In the genomic region with DNA sequence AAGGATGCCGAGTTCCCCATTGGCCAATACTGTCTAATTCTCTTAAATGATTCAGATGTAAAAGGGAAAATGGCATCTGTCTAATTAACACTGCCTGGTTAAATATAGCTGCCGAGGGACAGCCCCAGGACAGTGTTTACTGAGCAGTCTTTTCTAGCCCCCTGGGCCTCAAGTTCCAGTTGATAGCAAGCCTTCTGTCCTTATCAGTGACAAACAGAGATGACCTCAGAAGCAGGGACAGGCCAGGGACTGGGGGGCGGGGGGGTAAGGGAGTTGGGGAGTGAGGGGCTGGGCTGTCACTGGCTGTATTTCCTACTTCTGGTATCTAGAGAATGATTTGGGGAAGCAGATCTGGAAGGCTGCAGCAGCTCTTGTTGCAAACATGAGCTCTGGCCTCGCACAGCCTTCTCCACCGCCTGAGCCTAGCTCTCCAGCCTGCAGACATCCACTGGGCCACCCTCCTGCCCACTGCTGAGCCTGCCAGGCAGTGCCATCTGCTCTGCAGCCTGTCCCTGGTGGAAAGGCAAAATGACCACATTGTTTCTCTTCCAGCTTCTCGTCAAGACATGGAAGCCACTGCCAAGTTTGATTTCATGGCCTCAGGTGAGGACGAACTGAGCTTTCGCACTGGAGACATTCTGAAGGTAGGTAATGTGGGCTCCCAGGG, we compare ENCODE assay signal across 9 mouse cellular contexts. TPM values are rescaled to one million over a fixed set of nuclear protein-coding genes. Genes with fewer than 3 reads are reported as not detected.
DNase-seq lines count a peak whose midpoint lies in the region; ATAC-seq and TF ChIP-seq lines count a peak whose summit lies in the region.
"Had no signal": no experiment of that assay in that cellular context is flagged by ENCODE, and none has a peak within 500 bp of the region (broad histone marks: within the 10 kb centered on the region; RNA-seq: fewer than 3 reads in every experiment).

No protein-coding gene starts in this region.

- no peak for DNase-seq in kidney, postnatal 14 days
- peak; percentile 37 for DNase-seq in brain, embryonic 14.5 days (ENCODE audit: low read depth)
- no peak for DNase-seq in left cerebral cortex, adult 2 months (ENCODE audit: extremely low spot score in 1 of 2, low spot score in 2 of 2)
- DNase-seq in frontal cortex, postnatal 14 days (ENCODE audit: low spot score in 2 of 2) = no peak

- 0 out of 2 replicates have a peak, but pooled peaks have one; percentile 58 for ATAC-seq in kidney, embryonic 15.5 days (replicated peaks; ENCODE audit: low FRiP score)
- peak; percentile 87 for ATAC-seq in erythroblast, adult 5-6 weeks (replicated peaks; ENCODE audit: low FRiP score, poor library complexity, severe bottlenecking)
- peak; percentile 20; the same call in 1 of the 2 replicates for ATAC-seq in neutrophil, adult 5-6 weeks (ENCODE audit: extremely low read depth, insufficient number of reproducible peaks, low FRiP score, poor library complexity, severe bottlenecking)
- no peak for ATAC-seq in inflammation-experienced regulatory T-cells, adult 6 months

- H3K4me2 ChIP-seq in kidney, embryonic 15.5 days = no peak overlapping the region

- H3K9me3 ChIP-seq in kidney, embryonic 15.5 days (replicated peaks) = no peaks in the 10 kb centered on the region

- H3K27ac ChIP-seq in kidney, embryonic 15.5 days = no peak overlapping the region
- no peak overlapping the region for H3K27ac ChIP-seq in left cerebral cortex, adult 2 months

- no peak overlapping the region for H3K4me3 ChIP-seq in kidney, embryonic 15.5 days (replicated peaks)
- H3K4me3 ChIP-seq in left cerebral cortex, adult 2 months = no peak overlapping the region

- no peaks in the 10 kb centered on the region for H3K36me3 ChIP-seq in kidney, embryonic 15.5 days

- 61% methylated on average over 8 of the region's 8 CpGs for WGBS in kidney, embryonic 15.5 days

- H3K4me1 ChIP-seq in kidney, embryonic 15.5 days = peaks cover 7% of the 10 kb centered on the region

- no peak overlapping the region for H3K9ac ChIP-seq in kidney, embryonic 15.5 days

- no peak for TF ChIP-seq POLR2A in brain, embryonic 14.5 days (IDR thresholded peaks at IDR 0.05; ENCODE audit: borderline replicate concordance, extremely low read depth, insufficient read depth, insufficient read length, poor library complexity, severe bottlenecking)

- peaks cover 15% of the 10 kb centered on the region for H3K27me3 ChIP-seq in kidney, embryonic 15.5 days

- intact Hi-C loops in left cerebral cortex, adult 2 months (cut with DNase I) = no loop called here

- no peak for TF ChIP-seq CTCF in brain, embryonic 14.5 days (IDR thresholded peaks at IDR 0.05; ENCODE audit: borderline replicate concordance, extremely low read depth, insufficient read depth, insufficient read length)
- no peak for TF ChIP-seq CTCF in left cerebral cortex, adult 2 months (IDR thresholded peaks at IDR 0.05)

RNA-seq across cellular contexts. Expression of a gene that starts 48.3 kb away (rescaled TPM):
- polyA plus RNA-seq in kidney, embryonic 15.5 days (2015; fragmentation: Nextera tagmentation; extraction: Ambion mirVana) = 3.8 and 4.1 TPM in 2 replicates
- polyA plus RNA-seq in brain, embryonic 14.5 days (2012; rRNA removed) = 0.33 and 0.36 TPM in 2 replicates
- total RNA-seq in erythroblast, adult 5-6 weeks (2015; ENCODE audit: low replicate concordance) = not detected in 2 replicates
- total RNA-seq in erythroblast, adult 5-6 weeks (2017; ENCODE audit: low replicate concordance) = 0.98 TPM in 1 of 2 replicates, not detected in the other
- 0.35 and 0.49 TPM in 2 replicates for total RNA-seq in neutrophil, adult 5-6 weeks (2017)
- polyA plus RNA-seq in inflammation-experienced regulatory T-cells, adult 6 months (2017; shearing (Covaris generic)) = not detected
- under 1 TPM; 0.26 to 0.54 TPM for total RNA-seq in left cerebral cortex, adult 2 months (2021)

RNA-seq across cellular contexts. Expression of a gene that starts 50.9 kb away (rescaled TPM):
- 0.51 and 1.4 TPM in 2 replicates for polyA plus RNA-seq in kidney, embryonic 15.5 days (2015; fragmentation: Nextera tagmentation; extraction: Ambion mirVana)
- 0.30 and 0.49 TPM in 2 replicates for polyA plus RNA-seq in brain, embryonic 14.5 days (2012; rRNA removed)
- total RNA-seq in erythroblast, adult 5-6 weeks (2015; ENCODE audit: low replicate concordance) = 138 and 159 TPM in 2 replicates
- total RNA-seq in erythroblast, adult 5-6 weeks (2017; ENCODE audit: low replicate concordance) = 126 and 164 TPM in 2 replicates
- 108 and 112 TPM in 2 replicates for total RNA-seq in neutrophil, adult 5-6 weeks (2017)
- 10 to 100 TPM; 27.9 to 51.6 (median 43.6) TPM for polyA plus RNA-seq in inflammation-experienced regulatory T-cells, adult 6 months (2017; shearing (Covaris generic))
- under 1 TPM; 0.44 to 0.66 TPM for total RNA-seq in left cerebral cortex, adult 2 months (2021)

RNA-seq across cellular contexts. Expression of a gene that starts 58.3 kb away (rescaled TPM):
- not detected in 2 replicates for polyA plus RNA-seq in kidney, embryonic 15.5 days (2015; fragmentation: Nextera tagmentation; extraction: Ambion mirVana)
- polyA plus RNA-seq in brain, embryonic 14.5 days (2012; rRNA removed) = not detected in 2 replicates
- total RNA-seq in erythroblast, adult 5-6 weeks (2015; ENCODE audit: low replicate concordance) = not detected in 2 replicates
- not detected in 2 replicates for total RNA-seq in erythroblast, adult 5-6 weeks (2017; ENCODE audit: low replicate concordance)
- 0.25 and 0.35 TPM in 2 replicates for total RNA-seq in neutrophil, adult 5-6 weeks (2017)
- polyA plus RNA-seq in inflammation-experienced regulatory T-cells, adult 6 months (2017; shearing (Covaris generic)) = under 1 TPM in 2 of 3 experiments, not detected in 1; 0.23 to 0.50 TPM
- total RNA-seq in left cerebral cortex, adult 2 months (2021) = not detected
- polyA plus RNA-seq: neural tube, embryonic 14.5 days had no signal

Comparison
In these comparisons a context has a peak if more than half of its experiments do, and no peak if none do; other contexts are left out.
1. RNA of a gene that starts 50.9 kb away (total RNA-seq): 126 to 164 TPM in erythroblast, adult 5-6 weeks and 108 to 112 TPM in neutrophil, adult 5-6 weeks; 0.44 to 0.66 TPM in left cerebral cortex, adult 2 months; every median in the first group is over 10 times any median in the second.